Mouse (Mus musculus) regulatory T cell (primary cell): Measurements from ENCODE around the gene Ahcyl2.

ENCODE experiments used
- in situ Hi-C: fragments of 300-600 bp; cut with MboI, MseI; formaldehyde crosslinking; loops from one replicate; pipeline ENCODE4 v1.15.1; 2025; ENCODE audit warnings: high pct_unique_total_duplicates

The Ahcyl2 gene

GRCm38 (mm10) chr6:29850096-29850495, 82.3 kb downstream of the Ahcyl2 start:
- in situ Hi-C loops, result no loop called here

DNA sequence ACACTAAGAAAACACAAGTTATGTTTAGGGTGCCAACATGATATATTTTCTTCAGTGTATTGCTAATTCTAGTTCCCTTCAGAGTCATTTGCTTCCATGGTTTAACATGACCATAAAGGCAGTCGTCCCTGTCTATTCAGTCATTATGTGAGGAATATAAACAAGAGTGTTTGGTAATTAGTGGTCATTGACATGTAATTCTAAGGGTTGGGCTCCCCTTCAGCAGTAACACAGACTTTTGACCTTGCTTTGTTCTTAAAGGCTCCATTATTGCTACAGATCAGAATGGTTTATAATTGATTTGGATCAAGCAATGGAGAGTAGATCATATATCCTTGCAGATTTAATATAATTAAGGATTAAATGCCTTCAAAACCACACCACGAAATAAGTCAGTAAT, 82.9 kb downstream of the Ahcyl2 start:
- in situ Hi-C loops, result no loop called here

DNA sequence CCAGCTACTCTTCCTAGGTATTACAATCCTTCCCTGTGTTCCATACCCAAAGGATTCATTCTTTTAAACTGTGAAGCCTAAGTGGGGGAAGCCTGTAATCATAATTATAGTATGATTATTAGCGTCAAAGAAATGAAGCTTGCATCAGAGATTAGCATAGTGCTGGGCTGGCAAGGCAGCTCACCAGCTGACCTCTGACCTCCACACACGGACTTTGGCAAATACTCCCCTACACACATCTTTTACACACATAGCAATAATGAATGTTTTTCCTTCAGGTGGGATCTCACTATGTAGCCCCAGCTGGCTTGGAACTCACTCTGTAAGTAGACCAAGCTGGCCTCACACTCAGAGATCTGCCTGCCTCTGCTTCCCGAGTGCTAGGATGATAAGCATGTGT, 84.1 kb downstream of the Ahcyl2 start:
- in situ Hi-C loops, result no loop called here

- in situ Hi-C loops, result no loop called here
Measured at GRCm38 (mm10) chr6:29853213-29853899, 85.5 kb downstream of the Ahcyl2 start.

- in situ Hi-C loops, result no loop called here
Measured at GRCm38 (mm10) chr6:29853900-29854390, 86.1 kb downstream of the Ahcyl2 start.

DNA sequence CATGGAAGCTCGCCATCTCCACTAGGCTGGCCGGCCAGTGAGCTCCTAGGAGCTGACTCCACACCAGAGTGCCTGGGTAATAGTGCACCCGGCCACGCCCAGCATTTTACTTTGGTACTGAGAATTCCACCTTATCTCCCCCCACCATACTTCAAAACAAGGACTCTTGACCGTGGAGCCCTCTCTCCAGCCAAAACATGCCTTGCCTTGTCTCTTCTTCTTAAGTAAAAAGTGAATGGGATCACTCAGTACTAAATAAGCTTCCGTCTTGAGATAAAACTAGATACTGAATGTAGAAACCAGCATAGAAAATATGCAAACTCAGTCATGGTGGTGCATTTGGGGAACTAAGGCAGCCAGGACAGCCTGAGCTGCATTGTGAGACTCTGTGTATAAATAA, 90.8 kb downstream of the Ahcyl2 start:
- in situ Hi-C loops, result no loop called here

- in situ Hi-C loops, result no loop called here
Measured at GRCm38 (mm10) chr6:29859344-29859743, 91.5 kb downstream of the Ahcyl2 start.

GRCm38 (mm10) chr6:29860238-29860637, 92.4 kb downstream of the Ahcyl2 start:
- in situ Hi-C loops, result no loop called here

GRCm38 (mm10) chr6:29864926-29865325, 97.1 kb downstream of the Ahcyl2 start:
- in situ Hi-C loops, result no loop called here

DNA sequence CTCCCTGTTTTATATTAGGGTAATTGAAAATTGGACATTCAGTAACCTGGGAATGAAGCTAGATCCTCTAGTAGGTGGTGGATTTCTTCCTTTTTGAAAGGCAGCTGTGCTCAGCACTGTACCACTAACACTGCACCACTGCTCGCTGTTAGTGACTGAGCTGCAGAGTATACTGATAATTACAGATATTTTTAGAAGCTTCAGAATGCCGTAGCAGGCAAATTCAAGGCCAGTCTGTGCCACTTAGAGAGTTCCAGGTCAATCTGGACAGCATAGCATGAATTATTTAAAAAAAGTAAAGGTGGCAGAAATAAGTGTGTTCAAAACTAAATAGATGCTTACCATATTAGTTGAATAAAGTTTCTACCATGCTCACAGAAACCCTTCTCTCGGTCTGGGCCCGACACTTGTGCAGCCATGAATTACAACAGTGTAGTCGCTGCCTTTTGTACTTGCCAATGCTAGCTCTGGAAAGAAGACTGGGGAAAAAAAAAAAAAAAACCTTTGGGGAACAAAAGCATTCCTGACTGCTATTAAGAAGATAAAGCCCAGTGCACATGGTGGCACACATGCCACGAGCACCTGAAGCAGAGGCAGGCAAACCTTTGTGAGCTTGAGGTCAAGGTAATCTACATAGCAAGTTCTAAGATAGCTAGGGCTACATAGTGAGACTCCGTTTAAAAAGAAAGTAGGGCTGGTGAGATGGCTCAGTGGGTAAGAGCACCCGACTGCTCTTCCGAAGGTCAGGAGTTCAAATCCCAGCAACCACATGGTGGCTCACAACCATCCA, 99.3 kb downstream of the Ahcyl2 start:
- in situ Hi-C loops, result no loop called here

DNA sequence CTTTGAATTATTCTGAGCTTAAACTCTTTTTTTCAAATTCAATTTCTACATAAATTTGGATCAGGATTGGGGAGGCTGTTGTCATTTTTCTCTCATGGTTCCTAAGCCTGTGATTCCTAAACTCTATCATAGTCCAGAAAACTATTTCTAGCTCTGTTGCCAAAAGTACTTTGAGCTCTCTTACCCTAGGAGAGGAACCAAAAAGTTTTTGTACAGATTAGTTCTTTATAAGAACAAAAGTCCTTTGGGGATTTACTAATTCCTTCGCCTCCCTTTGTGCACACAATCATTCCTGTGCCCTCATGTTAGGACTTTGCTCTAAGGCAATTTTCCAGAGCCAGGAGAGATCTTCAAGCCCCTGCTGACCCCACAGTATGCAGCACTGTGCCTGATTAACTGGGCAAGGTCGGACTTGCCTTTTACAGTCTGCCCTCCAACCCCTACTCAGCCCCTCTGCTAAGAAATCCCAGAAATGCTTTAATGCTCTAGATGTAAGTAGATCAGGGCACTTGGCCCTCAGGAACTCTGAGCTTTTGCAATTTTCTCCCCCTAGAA, 100.6 kb downstream of the Ahcyl2 start:
- in situ Hi-C loops, result no loop called here

- in situ Hi-C loops, result no loop called here
Measured at GRCm38 (mm10) chr6:29873654-29874053, 105.8 kb downstream of the Ahcyl2 start.

- in situ Hi-C loops, result no loop called here
Measured at GRCm38 (mm10) chr6:29875576-29875975, 107.8 kb downstream of the Ahcyl2 start.

DNA sequence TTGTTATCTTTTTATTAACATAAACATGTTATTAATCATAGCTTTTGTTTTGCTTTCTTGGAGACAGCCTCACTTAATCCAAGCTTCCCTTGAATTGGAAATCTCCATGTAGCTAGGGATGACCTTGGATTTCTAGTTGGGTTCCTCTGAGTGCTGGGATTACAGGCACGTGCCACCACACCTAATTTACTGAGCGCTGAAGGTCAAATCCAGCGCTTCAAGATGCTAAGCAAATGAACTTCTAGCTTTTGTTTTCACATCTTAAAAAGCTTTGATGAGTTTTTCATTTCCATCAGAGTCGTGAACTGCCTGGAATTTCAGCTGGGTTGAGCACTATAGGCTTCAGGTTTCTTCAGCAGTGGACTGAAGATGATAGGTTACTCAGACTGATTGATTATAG, 109.0 kb downstream of the Ahcyl2 start:
- in situ Hi-C loops, result no loop called here

DNA sequence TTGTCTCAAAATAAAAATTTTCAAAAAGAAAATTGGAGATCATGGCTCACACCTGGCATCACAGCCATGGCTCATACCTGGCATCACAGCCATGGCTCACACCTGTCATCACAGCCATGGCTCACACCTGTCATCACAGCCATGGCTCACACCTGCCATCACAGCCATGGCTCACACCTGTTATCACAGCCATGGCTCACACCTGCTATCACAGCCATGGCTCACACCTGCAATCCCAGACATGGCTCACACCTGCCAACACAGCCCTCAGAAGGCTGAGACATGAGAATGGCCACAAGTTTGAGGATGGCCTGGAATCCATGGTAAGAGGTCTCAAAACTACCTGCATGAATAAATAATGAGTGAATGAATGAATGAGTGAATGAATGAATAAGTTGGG, 111.8 kb downstream of the Ahcyl2 start:
- in situ Hi-C loops, result no loop called here

DNA sequence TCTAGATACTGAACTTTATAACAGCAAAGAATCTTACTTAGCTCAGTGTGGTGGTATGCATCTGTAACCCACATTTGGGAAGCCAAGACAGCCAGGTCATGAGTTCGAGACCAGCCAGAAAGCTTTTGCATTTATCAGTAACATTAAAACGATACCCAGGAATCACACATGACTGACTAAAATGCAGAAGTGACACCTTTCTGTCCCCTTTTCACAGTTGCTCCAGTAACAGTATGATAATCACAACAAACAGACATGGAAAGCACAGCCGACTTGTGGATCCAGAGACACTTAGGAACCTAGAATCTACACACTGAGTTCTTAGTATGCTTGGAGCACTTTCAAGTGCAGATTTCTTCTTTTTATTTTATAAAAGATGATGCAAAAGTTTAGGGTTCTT, 113.0 kb downstream of the Ahcyl2 start:
- in situ Hi-C loops, result no loop called here

DNA sequence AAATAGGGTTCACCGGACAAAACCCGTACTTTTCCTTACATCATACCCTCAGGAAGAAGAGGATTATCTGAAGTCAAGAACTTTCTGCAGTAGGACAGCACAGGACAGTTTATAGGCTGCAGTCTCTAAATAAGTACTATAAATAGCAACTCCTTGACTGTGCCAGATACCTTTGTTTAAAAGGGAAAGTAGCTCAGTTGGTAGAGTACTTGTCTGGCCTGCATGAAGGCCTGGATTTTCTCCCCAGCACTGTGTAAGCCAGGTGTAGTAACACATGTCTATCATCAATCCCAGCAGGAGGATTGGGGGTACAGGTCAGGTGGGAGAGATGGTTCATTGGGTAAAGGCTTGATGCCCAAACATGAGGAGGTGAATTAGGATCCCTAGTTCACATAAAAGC, 114.1 kb downstream of the Ahcyl2 start:
- in situ Hi-C loops, result no loop called here

DNA sequence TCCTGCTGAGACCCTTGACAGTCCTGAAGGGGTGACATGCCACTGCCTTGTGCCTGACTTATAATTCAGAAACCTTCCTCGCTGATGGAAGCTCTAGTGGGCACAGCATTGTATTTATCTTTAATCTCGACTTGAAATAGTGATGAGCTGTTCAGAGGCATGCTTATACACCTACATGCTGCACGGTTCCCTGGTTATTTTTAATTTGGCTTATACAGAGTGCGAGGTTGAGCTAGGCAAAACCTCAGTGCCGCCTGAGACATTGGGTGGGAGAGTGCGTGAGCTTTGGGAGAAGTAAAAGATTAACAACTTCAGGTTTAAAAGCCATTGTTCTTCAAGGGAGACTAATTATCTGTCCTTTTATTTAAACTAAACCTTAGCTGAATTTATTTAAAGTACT, 115.1 kb downstream of the Ahcyl2 start:
- in situ Hi-C loops, result no loop called here

DNA sequence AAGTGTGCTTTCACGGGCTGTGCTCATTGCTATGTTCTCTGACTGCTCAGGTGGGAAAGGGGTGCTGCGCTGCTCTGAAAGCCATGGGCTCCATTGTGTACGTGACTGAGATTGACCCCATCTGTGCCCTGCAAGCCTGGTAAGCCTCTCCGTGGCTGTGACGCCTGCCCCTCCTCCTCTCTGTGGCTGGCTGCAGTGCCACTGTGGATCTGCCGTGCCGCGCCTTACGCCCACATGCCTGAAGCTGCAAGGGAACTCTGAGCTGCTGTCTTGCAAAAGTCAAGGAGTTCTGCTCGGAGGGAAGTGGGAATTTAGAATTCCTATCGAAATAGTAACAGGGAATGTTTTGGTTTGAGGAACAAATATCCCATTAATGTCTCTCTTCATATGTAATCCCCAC, 123.3 kb downstream of the Ahcyl2 start:
- in situ Hi-C loops, result no loop called here

- in situ Hi-C loops, result no loop called here
Measured at GRCm38 (mm10) chr6:29896976-29897375, 129.2 kb downstream of the Ahcyl2 start.

- in situ Hi-C loops, result no loop called here
Measured at GRCm38 (mm10) chr6:29901450-29901849, 133.6 kb downstream of the Ahcyl2 start.

DNA sequence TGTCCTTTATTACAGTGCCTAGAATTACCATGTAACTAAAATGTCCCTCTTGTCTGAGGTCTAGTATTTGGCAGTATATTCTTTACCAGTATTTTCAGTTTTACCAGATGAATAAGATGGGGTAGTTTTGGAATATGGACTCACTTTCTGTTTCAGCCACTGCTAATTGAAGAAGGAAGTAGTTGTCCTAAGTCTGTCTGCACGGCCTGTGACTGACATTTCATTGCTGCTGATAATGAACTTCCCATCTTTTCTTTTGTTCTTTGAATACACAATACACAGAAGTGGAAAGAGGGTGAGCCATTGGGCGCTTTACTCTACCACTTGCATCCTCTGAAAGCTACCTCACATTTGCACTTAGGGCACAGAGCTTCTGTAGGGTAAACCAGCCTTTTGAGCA, 134.4 kb downstream of the Ahcyl2 start:
- in situ Hi-C loops, result no loop called here
